Mouse (Mus musculus) hindbrain, postnatal 0 days (tissue): ENCODE results near the gene Eml2. TPM values are rescaled to one million over a fixed set of nuclear protein-coding genes. Genes with fewer than 3 reads are reported as not detected.

ENCODE experiments used
- ATAC-seq: fragments of 200-750 bp; cut with Nextera tagmentation; 2 replicates; pipeline ENCODE4 v1.8.0; 2017; ENCODE audit warnings: mild to moderate bottlenecking, moderate TSS enrichment, moderate library complexity
- DNase-seq: peaks from one replicate; pipeline ENCODE4 v3.0.0-alpha.2; 2015; ENCODE audit warnings: low spot score
- H3K27ac ChIP-seq: fragments of 300-500 bp; sonication (generic); 2 replicates; pipeline ENCODE4 v1.5.1; 2014; ENCODE audit warnings: mild to moderate bottlenecking
- H3K27me3 ChIP-seq: fragments of 300-500 bp; sonication (generic); 2 replicates; pipeline ENCODE4 v1.6.1; 2014; ENCODE audit warnings: low read length, mixed read lengths; ENCODE audit not compliant: insufficient read depth
- H3K36me3 ChIP-seq: fragments of 300-500 bp; sonication (generic); 2 replicates; pipeline ENCODE4 v1.6.1; 2014; ENCODE audit warnings: low read length, mixed read lengths; ENCODE audit not compliant: insufficient read depth
- H3K4me1 ChIP-seq: fragments of 300-500 bp; sonication (generic); 2 replicates; pipeline ENCODE4 v1.6.1; 2014; ENCODE audit warnings: antibody characterized with exemption, low read length, mixed read lengths; ENCODE audit not compliant: insufficient read depth
- H3K4me2 ChIP-seq: fragments of 300-500 bp; sonication (generic); 2 replicates; pipeline ENCODE4 v1.6.1; 2014; ENCODE audit warnings: low read depth, mild to moderate bottlenecking, low read length, moderate library complexity, mixed read lengths
- H3K4me3 ChIP-seq: fragments of 300-500 bp; sonication (generic); 2 replicates; pipeline ENCODE4 v1.5.1; 2014; ENCODE audit warnings: low read length
- H3K9ac ChIP-seq: fragments of 300-500 bp; sonication (generic); replicated peaks from 2 replicates; pipeline ENCODE4 v1.6.1; 2014; ENCODE audit warnings: mild to moderate bottlenecking, low read length, moderate library complexity, mixed read lengths
- H3K9me3 ChIP-seq: fragments of 300-500 bp; sonication (generic); 2 replicates; pipeline ENCODE4 v1.6.1; 2016; ENCODE audit warnings: low read length, mixed read lengths
- CTCF ChIP-seq: IDR thresholded peaks from 2 replicates; pipeline ENCODE4 v1.5.1; 2016; ENCODE audit warnings: antibody characterized with exemption, control low read depth, low read depth
- WGBS: fragments of 180-500 bp; shearing (Covaris S2); extraction: QIAGEN DNeasy Blood & Tissue Kit; methylation state at CpG from one replicate; pipeline ENCODE4 v1.1.7; 2014; 5-methylcytosine and 5-hydroxymethylcytosine counted together
- polyA plus RNA-seq: library from polyadenylated mRNA; unstranded; fragments of >200 nt; fragmentation: Nextera tagmentation; extraction: Ambion mirVana; gene quantifications from 2 replicates; pipeline ENCODE4 v1.2.1, GENCODE M21; 2015
- total RNA-seq: library from RNA; depleted of rRNA; stranded (reverse); fragments of >200 nt; gene quantifications from 2 replicates; pipeline ENCODE4 v1.2.3, GENCODE M21; 2014

Eml2 gene
- total and polyA plus RNA-seq, 2 experiments from 2014 or later = 18.9 to 103 TPM

GRCm38 (mm10) chr7:19230041-19230580 lies 53.9 kb downstream of the Eml2 start:
- ATAC-seq (no peak), DNase-seq (no peak)
- Histone ChIP-seq H3K27ac (no peak overlapping the region), H3K4me1 (peaks cover 4% of the 10 kb centered on the region), H3K9me3 (no peaks in the 10 kb centered on the region), H3K36me3 (no peaks in the 10 kb centered on the region), H3K27me3 (no peaks in the 10 kb centered on the region), H3K9ac (peak overlapping the region; percentile 59; the same call in 1 of the 2 replicates), H3K4me3 (no peak overlapping the region), H3K4me2 (peak overlapping the region; percentile 80; the same call in 1 of the 2 replicates)
- 88% methylated on average over 2 of the region's 2 CpGs for WGBS
- TF ChIP-seq CTCF = no peak

GRCm38 (mm10) chr7:19230899-19231298 lies 54.7 kb downstream of the Eml2 start:
- Histone ChIP-seq H3K4me1 (peaks cover 4% of the 10 kb centered on the region), H3K4me3 (no peak overlapping the region), H3K9me3 (no peaks in the 10 kb centered on the region), H3K4me2 (no peak overlapping the region), H3K27me3 (no peaks in the 10 kb centered on the region), H3K9ac (no peak overlapping the region), H3K27ac (no peak overlapping the region), H3K36me3 (no peaks in the 10 kb centered on the region)
- 94% methylated on average over 5 of the region's 5 CpGs for WGBS
- ATAC-seq = no peak
- TF ChIP-seq CTCF = no peak
- no peak for DNase-seq

- Histone ChIP-seq H3K4me1 (peaks cover 3% of the 10 kb centered on the region), H3K36me3 (no peaks in the 10 kb centered on the region), H3K4me3 (no peak overlapping the region), H3K9ac (no peak overlapping the region), H3K9me3 (no peaks in the 10 kb centered on the region), H3K4me2 (no peak overlapping the region), H3K27ac (no peak overlapping the region), H3K27me3 (no peaks in the 10 kb centered on the region)
- no peak for DNase-seq
- TF ChIP-seq CTCF = no peak
- ATAC-seq = no peak
- 94% methylated on average over 3 of the region's 3 CpGs for WGBS
These were observed 55.6 kb downstream of the Eml2 start for GRCm38 (mm10) chr7:19231849-19232248.

GRCm38 (mm10) chr7:19234652-19235051 lies 58.4 kb downstream of the Eml2 start:
- Histone ChIP-seq H3K27ac (no peak overlapping the region), H3K27me3 (no peaks in the 10 kb centered on the region), H3K4me2 (no peak overlapping the region), H3K36me3 (no peaks in the 10 kb centered on the region), H3K4me3 (no peak overlapping the region), H3K9me3 (no peaks in the 10 kb centered on the region), H3K4me1 (no peaks in the 10 kb centered on the region; the same call in 1 of the 2 replicates), H3K9ac (no peak overlapping the region)
- WGBS = 79% methylated on average over 5 of the region's 5 CpGs
- DNase-seq (no peak), ATAC-seq (no peak)
- no peak for TF ChIP-seq CTCF

GRCm38 (mm10) chr7:19235092-19235671 lies 59.0 kb downstream of the Eml2 start:
- Histone ChIP-seq H3K4me3 (no peak overlapping the region), H3K4me2 (no peak overlapping the region), H3K4me1 (no peaks in the 10 kb centered on the region), H3K27ac (no peak overlapping the region), H3K9me3 (no peaks in the 10 kb centered on the region), H3K9ac (no peak overlapping the region), H3K27me3 (no peaks in the 10 kb centered on the region), H3K36me3 (no peaks in the 10 kb centered on the region)
- TF ChIP-seq CTCF = no peak
- ATAC-seq = no peak
- no peak for DNase-seq
- 93% methylated on average over 2 of the region's 2 CpGs for WGBS

- no peak overlapping the region for H3K9ac ChIP-seq
- DNase-seq = peak; percentile 38
- no peak overlapping the region for H3K4me3 ChIP-seq
- WGBS = 67% methylated on average over 2 of the region's 2 CpGs
- TF ChIP-seq CTCF = no peak
- no peaks in the 10 kb centered on the region for H3K4me1 ChIP-seq
- no peaks in the 10 kb centered on the region for H3K27me3 ChIP-seq
- H3K9me3 ChIP-seq = no peaks in the 10 kb centered on the region
- ATAC-seq = no peak
- H3K36me3 ChIP-seq = no peaks in the 10 kb centered on the region
- H3K4me2 ChIP-seq = no peak overlapping the region
- no peak overlapping the region for H3K27ac ChIP-seq
These were observed 60.2 kb downstream of the Eml2 start for GRCm38 (mm10) chr7:19236411-19236810.

GRCm38 (mm10) chr7:19238344-19238743 lies 62.1 kb downstream of the Eml2 start:
- Histone ChIP-seq H3K36me3 (no peaks in the 10 kb centered on the region), H3K27me3 (no peaks in the 10 kb centered on the region), H3K4me1 (no peaks in the 10 kb centered on the region), H3K9ac (no peak overlapping the region), H3K27ac (no peak overlapping the region), H3K4me3 (no peak overlapping the region), H3K4me2 (no peak overlapping the region), H3K9me3 (no peaks in the 10 kb centered on the region)
- ATAC-seq (no peak), DNase-seq (no peak)
- WGBS = 94% methylated on average over 4 of the region's 4 CpGs
- TF ChIP-seq CTCF = no peak
